Mouse (Mus musculus): ENCODE data around the gene Prc1.

DNA sequence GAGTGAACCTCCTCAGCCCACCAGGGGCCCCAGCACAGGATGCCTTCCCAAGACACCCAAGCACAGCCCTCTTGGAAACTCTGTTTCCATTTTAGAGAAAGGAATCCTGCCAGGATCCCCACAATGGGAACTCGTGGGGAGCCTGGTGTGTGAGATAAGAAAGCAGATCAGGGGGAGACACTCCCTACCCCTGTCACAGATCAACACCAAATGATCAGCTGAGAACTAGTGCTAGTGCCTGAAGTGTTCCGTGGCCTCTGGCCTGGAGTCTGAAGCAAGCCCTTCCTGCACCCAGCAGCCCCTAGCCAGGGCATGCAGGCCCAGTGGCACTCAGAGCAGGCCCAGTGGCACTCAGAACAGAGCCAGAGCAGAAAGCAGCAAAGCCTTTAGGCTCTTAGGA lies 56.6 kb downstream of the Prc1 start:
- TF ChIP-seq RCOR1 (conservative IDR thresholded peaks at IDR 0.05; ENCODE audit: low read depth, low read length), result no peak
- TF ChIP-seq CTCF (conservative IDR thresholded peaks at IDR 0.05 in 1 of 2, IDR thresholded peaks at IDR 0.05 in 1 of 2; ENCODE audit: low read depth in 2 of 2, low read length in 2 of 2), result no peak
- no peak for TF ChIP-seq EP300 (IDR thresholded peaks at IDR 0.05; ENCODE audit: low read length)
- TF ChIP-seq UBTF (IDR thresholded peaks at IDR 0.05; ENCODE audit: low read depth, low read length), result no peak
- TF ChIP-seq ZC3H11A (IDR thresholded peaks at IDR 0.05; ENCODE audit: low read depth, low read length), result no peak
- TF ChIP-seq MAZ (IDR thresholded peaks at IDR 0.05; ENCODE audit: low read depth, low read length), result no peak

Data from CH12.LX (cell line).